Mouse (Mus musculus): Measurements from ENCODE around the gene Dbndd2. TPM values are rescaled to one million over a fixed set of nuclear protein-coding genes. Genes with fewer than 3 reads are reported as not detected.

The Dbndd2 gene
- polyA plus RNA-seq (2015; fragmentation: Nextera tagmentation; extraction: Ambion mirVana) = 135 and 147 TPM in 2 replicates

GRCm38 (mm10) chr2:164485681-164486257, at the start of gene Dbndd2:
Gene Dbndd2, plus strand, starts transcription at chr2:164486106.

GRCm38 (mm10) chr2:164443460-164444000, 42.4 kb upstream of the Dbndd2 start, which contains the start of gene Sdc4:
Gene Sdc4, minus strand, starts transcription at chr2:164443887.

DNA sequence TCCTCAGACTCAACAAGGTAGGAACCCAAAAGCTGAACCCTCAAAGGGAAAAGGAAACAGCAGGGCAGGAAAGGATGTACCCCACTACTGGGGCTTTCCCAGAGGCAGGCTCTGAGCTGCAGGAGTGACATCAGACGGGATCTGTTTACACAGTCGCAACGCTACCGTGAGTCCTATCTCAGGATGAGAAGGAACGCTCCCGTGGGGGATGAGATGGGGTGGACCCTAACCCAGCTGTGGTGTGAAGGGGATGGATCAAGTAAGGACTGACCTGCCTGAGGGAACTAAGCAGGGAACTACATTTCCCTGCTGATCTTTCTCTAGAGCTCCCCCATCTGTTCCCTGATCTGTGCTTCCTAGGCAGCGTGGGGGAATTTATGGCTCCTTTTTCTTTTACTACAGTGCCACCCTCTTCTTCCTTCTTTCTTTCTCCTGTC, 29.0 kb upstream of the Dbndd2 start, which contains the start of gene Sys1:
Gene Sys1, plus strand, starts transcription at position 101 of the 437 bp plus-strand sequence.

GRCm38 (mm10) chr2:164460745-164461551, 25.0 kb upstream of the Dbndd2 start, which contains the start of gene Gm20458:
Gene Gm20458, plus strand, starts transcription at chr2:164460967.

GRCm38 (mm10) chr2:164473624-164474023, 12.3 kb upstream of the Dbndd2 start, which contains the start of gene Trp53tg5:
Gene Trp53tg5, minus strand, starts transcription at chr2:164473724.

DNA sequence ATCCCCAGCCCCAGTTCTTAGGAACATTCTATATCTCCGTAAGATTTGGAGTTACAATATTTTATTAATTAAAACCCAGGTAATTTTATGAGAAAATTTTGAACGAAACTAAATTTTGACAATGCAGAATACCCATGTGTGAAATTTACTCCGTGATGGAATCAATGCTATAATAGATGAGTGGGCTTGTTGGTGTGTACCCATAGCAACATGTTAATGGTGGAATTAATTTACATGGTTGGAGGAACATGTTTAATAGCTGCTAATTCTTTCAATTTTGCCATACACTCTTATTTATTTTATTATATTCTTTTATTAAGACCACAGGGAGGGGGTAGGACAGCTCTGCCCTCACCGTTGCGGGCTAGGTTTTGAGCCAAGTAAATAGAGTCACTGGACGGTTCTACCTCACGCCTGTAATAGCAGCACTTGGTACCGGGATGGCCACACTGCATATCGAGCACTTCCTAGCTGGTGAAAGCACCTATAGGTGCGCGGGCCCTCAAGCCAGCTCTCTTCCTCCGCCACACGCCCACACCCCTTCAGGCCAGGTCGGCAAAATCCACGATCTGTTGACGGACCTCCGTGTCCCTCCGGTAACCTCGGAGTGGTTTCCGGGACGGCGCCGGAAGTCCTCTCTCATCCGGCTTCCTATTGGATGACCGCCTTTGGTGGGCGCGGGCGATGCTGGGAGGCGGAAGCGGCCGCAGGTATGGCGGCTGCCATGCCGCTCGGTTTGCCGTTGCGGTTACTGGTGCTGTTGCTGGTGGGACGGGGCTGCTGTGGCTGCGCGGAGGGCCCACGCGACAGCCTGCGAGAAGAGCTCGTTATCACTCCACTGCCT, 11.2 kb downstream of the Dbndd2 start, which contains the start of gene Pigt:
Gene Pigt, plus strand, starts transcription at position 674 of the 844 bp plus-strand sequence.

Other genes with a start within 250 kb of the Dbndd2 start
- gene Svs2, start 247.6 kb upstream of the Dbndd2 start, polyA plus RNA-seq (2015; fragmentation: Nextera tagmentation; extraction: Ambion mirVana) = not detected in 2 replicates
- not detected in 2 replicates for gene Svs3b, start 229.5 kb upstream of the Dbndd2 start, polyA plus RNA-seq (2015; fragmentation: Nextera tagmentation; extraction: Ambion mirVana)
- not detected in 2 replicates for gene Svs4, start 207.6 kb upstream of the Dbndd2 start, polyA plus RNA-seq (2015; fragmentation: Nextera tagmentation; extraction: Ambion mirVana)
- not detected in 2 replicates for gene Svs3a, start 196.8 kb upstream of the Dbndd2 start, polyA plus RNA-seq (2015; fragmentation: Nextera tagmentation; extraction: Ambion mirVana)
- gene Svs6, start 169.4 kb upstream of the Dbndd2 start, polyA plus RNA-seq (2015; fragmentation: Nextera tagmentation; extraction: Ambion mirVana) = not detected in 2 replicates
- not detected in 2 replicates for gene Svs5, start 153.4 kb upstream of the Dbndd2 start, polyA plus RNA-seq (2015; fragmentation: Nextera tagmentation; extraction: Ambion mirVana)
- gene Slpi, start 97.0 kb upstream of the Dbndd2 start, polyA plus RNA-seq (2015; fragmentation: Nextera tagmentation; extraction: Ambion mirVana) = 15.5 and 29.0 TPM in 2 replicates
- gene Rbpjl, start 83.0 kb upstream of the Dbndd2 start, polyA plus RNA-seq (2015; fragmentation: Nextera tagmentation; extraction: Ambion mirVana) = 0.08 and 0.10 TPM in 2 replicates
- 1.9 and 2.2 TPM in 2 replicates for gene Matn4, start 80.9 kb upstream of the Dbndd2 start, polyA plus RNA-seq (2015; fragmentation: Nextera tagmentation; extraction: Ambion mirVana)
- 201 and 220 TPM in 2 replicates for gene Sdc4, start 42.2 kb upstream of the Dbndd2 start, polyA plus RNA-seq (2015; fragmentation: Nextera tagmentation; extraction: Ambion mirVana)
- gene Sys1, start 29.1 kb upstream of the Dbndd2 start, polyA plus RNA-seq (2015; fragmentation: Nextera tagmentation; extraction: Ambion mirVana) = 58.1 and 67.9 TPM in 2 replicates
- gene Gm20458, start 25.1 kb upstream of the Dbndd2 start, polyA plus RNA-seq (2015; fragmentation: Nextera tagmentation; extraction: Ambion mirVana) = 31.1 and 41.5 TPM in 2 replicates
- not detected in 2 replicates for gene Trp53tg5, start 12.4 kb upstream of the Dbndd2 start, polyA plus RNA-seq (2015; fragmentation: Nextera tagmentation; extraction: Ambion mirVana)
- gene Pigt, start 11.4 kb downstream of the Dbndd2 start, polyA plus RNA-seq (2015; fragmentation: Nextera tagmentation; extraction: Ambion mirVana) = 53.3 and 56.6 TPM in 2 replicates
- gene Wfdc2, start 76.3 kb downstream of the Dbndd2 start, polyA plus RNA-seq (2015; fragmentation: Nextera tagmentation; extraction: Ambion mirVana) = 273 and 294 TPM in 2 replicates
- 1.4 and 1.5 TPM in 2 replicates for gene Spint3, start 87.4 kb downstream of the Dbndd2 start, polyA plus RNA-seq (2015; fragmentation: Nextera tagmentation; extraction: Ambion mirVana)
- 1.3 and 1.4 TPM in 2 replicates for gene Wfdc6a, start 99.3 kb downstream of the Dbndd2 start, polyA plus RNA-seq (2015; fragmentation: Nextera tagmentation; extraction: Ambion mirVana)
- gene Eppin, start 107.5 kb downstream of the Dbndd2 start, polyA plus RNA-seq (2015; fragmentation: Nextera tagmentation; extraction: Ambion mirVana) = not detected in 2 replicates
- not detected in 2 replicates for gene Wfdc6b, start 127.4 kb downstream of the Dbndd2 start, polyA plus RNA-seq (2015; fragmentation: Nextera tagmentation; extraction: Ambion mirVana)
- not detected in 2 replicates for gene Wfdc8, start 127.5 kb downstream of the Dbndd2 start, polyA plus RNA-seq (2015; fragmentation: Nextera tagmentation; extraction: Ambion mirVana)
- gene Wfdc16, start 152.7 kb downstream of the Dbndd2 start, polyA plus RNA-seq (2015; fragmentation: Nextera tagmentation; extraction: Ambion mirVana) = not detected in 2 replicates
- 3.2 and 5.3 TPM in 2 replicates for gene Wfdc10, start 169.9 kb downstream of the Dbndd2 start, polyA plus RNA-seq (2015; fragmentation: Nextera tagmentation; extraction: Ambion mirVana)
- not detected in 2 replicates for gene Wfdc9, start 170.5 kb downstream of the Dbndd2 start, polyA plus RNA-seq (2015; fragmentation: Nextera tagmentation; extraction: Ambion mirVana)
- not detected in 2 replicates for gene Wfdc11, start 188.0 kb downstream of the Dbndd2 start, polyA plus RNA-seq (2015; fragmentation: Nextera tagmentation; extraction: Ambion mirVana)
- gene Wfdc13, start 199.0 kb downstream of the Dbndd2 start, polyA plus RNA-seq (2015; fragmentation: Nextera tagmentation; extraction: Ambion mirVana) = 2.9 and 4.6 TPM in 2 replicates
- not detected in 2 replicates for gene Spint4, start 212.4 kb downstream of the Dbndd2 start, polyA plus RNA-seq (2015; fragmentation: Nextera tagmentation; extraction: Ambion mirVana)
- not detected in 2 replicates for gene Spint5, start 229.2 kb downstream of the Dbndd2 start, polyA plus RNA-seq (2015; fragmentation: Nextera tagmentation; extraction: Ambion mirVana)

All from urinary bladder, postnatal 0 days (tissue).